Mouse (Mus musculus) lung, postnatal 0 days (tissue): ENCODE results near the gene Bbx. TPM values are rescaled to one million over a fixed set of nuclear protein-coding genes. Genes with fewer than 3 reads are reported as not detected.

ENCODE experiments used
- ATAC-seq: fragments of 200-750 bp; cut with Nextera tagmentation; 2 replicates; pipeline ENCODE4 v1.8.0; 2017; ENCODE audit warnings: moderate library complexity
- DNase-seq: peaks from one replicate; pipeline ENCODE4 v3.0.0-alpha.2; 2016; ENCODE audit warnings: low spot score
- H3K27ac ChIP-seq: fragments of 300-500 bp; sonication (generic); 2 replicates; pipeline ENCODE4 v1.5.1; 2014; ENCODE audit warnings: antibody characterized with exemption, mild to moderate bottlenecking, low read length, mixed read lengths
- H3K27me3 ChIP-seq: fragments of 300-500 bp; sonication (generic); replicated peaks from 2 replicates; pipeline ENCODE4 v1.6.1; 2014; ENCODE audit warnings: low read length, mixed read lengths; ENCODE audit not compliant: insufficient read depth
- H3K36me3 ChIP-seq: fragments of 300-500 bp; sonication (generic); 2 replicates; pipeline ENCODE4 v1.6.1; 2014; ENCODE audit warnings: low read length, mixed read lengths; ENCODE audit not compliant: insufficient read depth
- H3K4me1 ChIP-seq: fragments of 300-500 bp; sonication (generic); 2 replicates; pipeline ENCODE4 v1.6.1; 2014; ENCODE audit warnings: antibody characterized with exemption, low read depth, low read length, mixed read lengths; ENCODE audit not compliant: insufficient read depth
- H3K4me2 ChIP-seq: fragments of 300-500 bp; sonication (generic); replicated peaks from 2 replicates; pipeline ENCODE4 v1.6.1; 2014; ENCODE audit warnings: low read depth, mild to moderate bottlenecking, low read length, moderate library complexity, mixed read lengths
- H3K4me3 ChIP-seq: fragments of 300-500 bp; sonication (generic); 2 replicates; pipeline ENCODE4 v1.5.1; 2014; ENCODE audit warnings: low read depth, low read length
- H3K9ac ChIP-seq: fragments of 300-500 bp; sonication (generic); replicated peaks from 2 replicates; pipeline ENCODE4 v1.6.1; 2014; ENCODE audit warnings: low read depth, mild to moderate bottlenecking
- H3K9me3 ChIP-seq: fragments of 300-500 bp; sonication (generic); 2 replicates; pipeline ENCODE4 v1.6.1; 2016; ENCODE audit warnings: low read length, mixed read lengths
- CTCF ChIP-seq: IDR thresholded peaks from 2 replicates; pipeline ENCODE4 v1.5.1; 2016; ENCODE audit warnings: antibody characterized with exemption, mild to moderate bottlenecking
- EP300 ChIP-seq: IDR thresholded peaks from 2 replicates; pipeline ENCODE4 v1.6.1; 2016; ENCODE audit warnings: antibody characterized with exemption, mild to moderate bottlenecking, control low read depth
- WGBS: fragments of 180-500 bp; shearing (Covaris S2); extraction: QIAGEN DNeasy Blood & Tissue Kit; methylation state at CpG from one replicate; pipeline ENCODE4 v1.1.7; 2014; 5-methylcytosine and 5-hydroxymethylcytosine counted together
- polyA plus RNA-seq: library from polyadenylated mRNA; unstranded; fragments of >200 nt; fragmentation: Nextera tagmentation; extraction: Ambion mirVana; gene quantifications from 2 replicates; pipeline ENCODE4 v1.2.1, GENCODE M21; 2015

Gene Bbx
- polyA plus RNA-seq, 1 experiment from 2014 or later: 25.2 TPM

DNA sequence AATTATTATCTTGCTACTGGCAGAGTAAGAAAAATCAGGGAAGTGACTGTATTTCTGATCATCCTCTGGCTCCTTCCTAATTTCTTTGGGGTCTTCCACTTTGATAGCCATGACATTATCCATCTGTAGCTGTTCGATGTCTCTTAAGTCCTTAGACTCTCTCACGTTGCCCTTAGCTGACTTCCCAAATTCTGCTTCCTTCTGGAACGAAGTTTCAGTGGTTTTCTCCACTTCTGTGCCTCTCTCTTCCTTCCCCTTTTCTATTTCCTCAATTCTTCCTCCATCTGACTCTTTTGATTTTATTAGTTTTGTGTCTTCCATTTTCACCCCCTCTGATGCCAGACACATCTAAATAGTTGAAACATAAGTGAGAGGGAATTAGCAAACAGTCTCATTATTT lies 207.2 kb downstream of the Bbx start:
- no peak overlapping the region for H3K4me3 ChIP-seq
- peaks cover 4% of the 10 kb centered on the region; the same call in 1 of the 2 replicates for H3K4me1 ChIP-seq
- H3K9ac ChIP-seq: no peak overlapping the region
- ATAC-seq: no peak
- no peak for DNase-seq
- H3K27ac ChIP-seq: no peak overlapping the region
- H3K4me2 ChIP-seq: no peak overlapping the region
- H3K36me3 ChIP-seq: peaks cover 2% of the 10 kb centered on the region; the same call in 1 of the 2 replicates
- WGBS: 85% methylated on average over 3 of the region's 3 CpGs
- H3K9me3 ChIP-seq: no peaks in the 10 kb centered on the region
- H3K27me3 ChIP-seq: no peaks in the 10 kb centered on the region
- no peak for TF ChIP-seq CTCF
- TF ChIP-seq EP300: no peak

DNA sequence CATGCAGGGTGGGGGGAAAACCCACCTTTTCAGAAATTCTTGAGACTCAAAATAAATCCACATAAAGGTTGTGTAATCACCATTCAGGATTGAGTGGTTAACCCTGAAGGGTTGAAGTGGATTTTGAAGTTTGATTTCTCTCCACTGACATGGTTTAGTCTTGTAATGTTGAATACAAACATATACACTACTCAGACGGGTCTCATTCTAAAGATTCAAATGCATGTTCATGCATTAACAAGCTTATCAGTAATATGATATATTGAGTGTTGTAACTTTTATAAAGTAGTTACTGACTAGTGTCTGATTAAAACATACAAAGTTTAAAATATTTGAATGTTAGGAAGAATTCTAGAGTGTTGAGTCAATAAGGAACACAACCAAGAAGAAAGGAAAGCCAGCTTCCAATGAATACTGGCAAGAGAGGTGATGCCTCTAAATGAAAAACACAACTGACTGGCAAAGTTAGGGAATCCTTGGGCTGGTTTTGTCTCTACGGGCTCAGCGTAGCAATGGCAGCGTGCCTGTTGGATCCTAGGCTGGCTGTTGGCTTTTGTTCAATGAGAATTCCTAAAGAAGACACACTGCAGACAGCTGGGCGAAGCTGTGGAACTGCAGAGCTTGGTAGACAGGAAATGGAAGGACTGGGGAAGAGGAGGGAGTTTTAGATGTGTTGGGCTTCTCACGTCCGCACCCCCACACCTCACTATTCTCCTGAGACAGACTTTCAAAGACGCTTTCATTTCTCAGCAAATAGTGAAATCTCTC lies 211.3 kb downstream of the Bbx start:
- Histone ChIP-seq H3K36me3 (peaks cover 6% of the 10 kb centered on the region; the same call in 1 of the 2 replicates), H3K9ac (no peak overlapping the region), H3K9me3 (no peaks in the 10 kb centered on the region), H3K27ac (no peak overlapping the region), H3K4me2 (peak overlapping the region; percentile 34), H3K4me1 (peaks cover 4% of the 10 kb centered on the region; the same call in 1 of the 2 replicates), H3K4me3 (no peak overlapping the region), H3K27me3 (no peaks in the 10 kb centered on the region)
- TF ChIP-seq EP300 (no peak), CTCF (no peak)
- DNase-seq: peak; percentile 82
- peak; percentile 72 for ATAC-seq
- WGBS: 42% methylated on average over 8 of the region's 8 CpGs

DNA sequence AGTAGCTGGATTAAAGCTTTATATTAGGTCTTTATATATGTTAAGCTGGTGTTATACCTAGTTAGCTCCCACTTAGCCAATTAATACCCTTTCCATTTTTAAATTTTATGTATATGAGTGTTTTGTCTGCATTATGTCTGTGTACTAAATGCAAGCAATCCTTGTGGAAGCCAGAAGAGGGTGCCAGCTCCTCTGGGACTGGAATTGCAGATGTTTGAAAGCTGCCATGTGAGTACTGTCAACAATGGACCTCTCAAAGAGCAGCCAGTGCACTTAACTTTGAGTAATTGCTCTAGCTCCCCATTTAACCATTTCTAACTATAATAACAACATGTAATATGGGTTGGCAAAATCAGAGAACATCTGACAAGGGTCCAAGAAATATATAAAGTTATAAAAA lies 215.1 kb downstream of the Bbx start:
- ATAC-seq (no peak), DNase-seq (peak; percentile 24)

DNA sequence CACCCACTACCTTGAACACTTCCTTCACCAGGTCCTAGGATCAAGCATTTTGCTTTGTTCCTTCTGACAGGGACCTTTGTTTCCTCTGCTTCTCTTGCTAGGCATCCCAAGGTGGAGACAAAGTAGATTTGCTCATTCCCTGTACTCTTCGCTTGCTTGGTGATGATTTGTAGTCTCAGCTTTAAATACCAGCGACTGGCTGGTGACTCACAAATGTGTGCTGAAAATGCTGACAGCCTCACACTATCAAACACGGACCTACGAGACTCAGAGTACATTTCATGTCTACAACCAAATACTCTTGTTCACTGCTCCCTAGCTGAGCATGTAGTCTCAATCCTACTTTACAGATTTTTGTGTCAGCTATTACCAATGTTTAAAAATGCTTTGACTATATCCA lies 220.5 kb downstream of the Bbx start:
- no peak for ATAC-seq
- Histone ChIP-seq H3K27me3 (no peaks in the 10 kb centered on the region), H3K9ac (no peak overlapping the region), H3K4me3 (no peak overlapping the region), H3K36me3 (no peaks in the 10 kb centered on the region), H3K9me3 (no peaks in the 10 kb centered on the region), H3K27ac (no peak overlapping the region), H3K4me1 (no peaks in the 10 kb centered on the region), H3K4me2 (no peak overlapping the region)
- TF ChIP-seq CTCF: no peak
- TF ChIP-seq EP300: no peak
- no peak for DNase-seq
- WGBS: 81% methylated on average over 4 of the region's 4 CpGs

More for the DNA sequence above, 215.1 kb downstream of the Bbx start:
- Histone ChIP-seq H3K9ac (no peak overlapping the region), H3K4me2 (no peak overlapping the region), H3K36me3 (0 out of 2 replicates have a peak, but pooled peaks cover 6% of the 10 kb centered on the region), H3K27ac (no peak overlapping the region), H3K4me1 (peaks cover 4% of the 10 kb centered on the region; the same call in 1 of the 2 replicates), H3K4me3 (no peak overlapping the region), H3K27me3 (no peaks in the 10 kb centered on the region), H3K9me3 (no peaks in the 10 kb centered on the region)
- no peak for TF ChIP-seq EP300
- peak; percentile 56 for TF ChIP-seq CTCF

DNA sequence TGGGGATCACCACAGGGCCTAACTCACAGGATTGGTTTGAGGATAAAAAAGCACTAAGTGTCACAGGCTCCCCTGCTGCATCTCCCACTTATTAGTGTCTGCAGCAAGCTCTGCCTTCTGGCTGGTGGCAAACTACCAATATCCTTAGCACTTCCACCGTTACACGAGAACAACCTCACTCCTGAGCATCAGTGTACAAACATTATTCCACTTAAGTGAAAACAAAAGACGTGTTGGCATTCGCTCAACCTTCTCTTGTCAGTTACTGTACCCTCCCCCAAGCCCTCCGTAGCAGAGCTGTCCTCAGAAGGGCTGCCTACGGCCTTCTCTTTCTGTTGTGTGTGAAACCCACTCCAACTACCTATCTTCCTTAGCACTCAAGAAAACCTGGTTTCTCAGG lies 221.0 kb downstream of the Bbx start:
- H3K9me3 ChIP-seq: no peaks in the 10 kb centered on the region
- no peak overlapping the region for H3K4me2 ChIP-seq
- H3K27me3 ChIP-seq: no peaks in the 10 kb centered on the region
- H3K27ac ChIP-seq: no peak overlapping the region
- no peak for ATAC-seq
- no peaks in the 10 kb centered on the region for H3K36me3 ChIP-seq
- TF ChIP-seq EP300 (no peak), CTCF (no peak)
- no peaks in the 10 kb centered on the region for H3K4me1 ChIP-seq
- no peak overlapping the region for H3K9ac ChIP-seq
- WGBS: 58% methylated on average over 6 of the region's 6 CpGs
- no peak for DNase-seq
- H3K4me3 ChIP-seq: no peak overlapping the region

DNA sequence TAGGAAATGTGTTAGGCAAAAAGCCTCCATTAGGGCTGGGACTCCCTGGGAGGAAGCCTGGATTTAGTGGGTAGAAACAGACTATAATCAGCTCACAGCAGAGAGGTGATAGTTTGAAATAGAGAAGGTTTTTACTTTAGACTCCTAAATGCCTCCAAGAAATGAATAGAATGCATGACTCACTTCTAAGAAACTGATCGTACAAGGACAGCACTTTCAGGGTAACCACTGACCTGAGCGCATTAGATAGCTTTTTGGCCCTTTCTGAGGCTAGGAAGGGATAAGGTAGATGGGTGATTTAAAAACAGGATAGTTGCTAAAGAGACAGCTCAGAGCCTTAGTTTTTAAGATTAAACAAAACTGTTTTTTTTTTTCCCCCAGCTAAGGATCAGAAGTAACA lies 221.4 kb downstream of the Bbx start:
- 86% methylated on average over 2 of the region's 2 CpGs for WGBS
- H3K4me3 ChIP-seq: no peak overlapping the region
- no peak for TF ChIP-seq EP300
- TF ChIP-seq CTCF: no peak
- H3K27me3 ChIP-seq: no peaks in the 10 kb centered on the region
- no peaks in the 10 kb centered on the region for H3K4me1 ChIP-seq
- H3K9me3 ChIP-seq: no peaks in the 10 kb centered on the region
- ATAC-seq (no peak), DNase-seq (no peak)
- H3K36me3 ChIP-seq: no peaks in the 10 kb centered on the region
- H3K4me2 ChIP-seq: no peak overlapping the region
- no peak overlapping the region for H3K27ac ChIP-seq
- no peak overlapping the region for H3K9ac ChIP-seq
